Mouse (Mus musculus): ENCODE measurements around the gene Tab3. TPM values are rescaled to one million over a fixed set of nuclear protein-coding genes. Genes with fewer than 3 reads are reported as not detected.

Tab3 gene
- 18.1 TPM for polyA plus RNA-seq (2014; fragmentation: Illumina TruSeq; extraction: RNeasy Lipid Tissue Mini Kit (QIAGEN cat#74804); ENCODE audit: low read depth, low replicate concordance)

DNA sequence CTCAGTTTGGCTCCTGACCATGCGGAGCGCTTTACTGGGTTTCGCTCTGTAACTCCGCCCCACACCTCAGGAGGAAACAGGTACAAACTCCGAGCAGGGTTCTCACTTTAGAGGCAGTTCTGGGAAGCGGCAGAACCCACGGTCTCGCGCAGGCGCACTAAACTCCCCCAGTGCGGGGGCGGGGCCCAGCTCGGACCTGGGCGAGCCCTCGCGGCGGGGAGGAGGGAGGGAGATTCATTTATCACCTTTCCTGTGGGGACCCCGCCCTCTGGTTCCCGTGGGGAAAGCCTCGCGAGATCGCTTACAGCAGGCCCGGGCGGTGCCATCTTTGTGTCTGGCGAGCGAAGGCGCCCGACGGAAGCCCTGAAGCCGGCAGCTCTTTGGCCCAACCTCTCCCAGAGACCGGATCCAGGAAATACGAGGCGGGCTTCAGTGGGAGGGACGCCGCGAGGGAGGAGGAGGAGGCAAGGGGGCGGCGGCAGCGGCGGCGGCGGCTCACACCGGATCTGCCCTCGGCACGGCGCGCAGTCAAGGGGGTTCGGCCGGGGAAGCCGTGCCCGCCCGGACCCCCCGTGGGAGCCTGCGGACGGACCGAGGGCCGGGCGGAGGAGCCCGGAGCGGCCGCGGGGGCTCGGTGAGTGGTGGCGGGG is at the start of gene Tab3:
Gene Tab3 (plus strand): TSS at position 491 of the 650 bp plus-strand sequence.

Other genes with a start within 250 kb of the Tab3 start
- gene Gk, start 202.8 kb downstream of the Tab3 start, polyA plus RNA-seq (2014; fragmentation: Illumina TruSeq; extraction: RNeasy Lipid Tissue Mini Kit (QIAGEN cat#74804); ENCODE audit: low read depth, low replicate concordance): 2.0 TPM

Data from testis, adult 10 weeks (tissue).